Mouse (Mus musculus): ENCODE results near the gene Vmn1r142. TPM values are rescaled to one million over a fixed set of nuclear protein-coding genes. Genes with fewer than 3 reads are reported as not detected.

The Vmn1r142 gene
- polyA plus RNA-seq (2012; fragmentation: generic; extraction: Trizol), result not detected

GRCm38 (mm10) chr7:22163935-22164334 is at the start of gene Vmn1r142:
Gene Vmn1r142 (minus strand): TSS chr7:22164035.

GRCm38 (mm10) chr7:22201164-22201563 is 37.3 kb upstream of the Vmn1r142 start, which contains the start of gene Gm8653:
Gene Gm8653 (minus strand): TSS chr7:22201264.

GRCm38 (mm10) chr7:22189077-22189476 is 25.2 kb upstream of the Vmn1r142 start, which contains the start of gene Vmn1r143:
Gene Vmn1r143 (plus strand): TSS chr7:22189377.

GRCm38 (mm10) chr7:22134641-22135040 is 29.2 kb downstream of the Vmn1r142 start, which contains the start of gene Gm10666:
Gene Gm10666 (minus strand): TSS chr7:22134741.

GRCm38 (mm10) chr7:22118145-22118544 is 45.7 kb downstream of the Vmn1r142 start, which contains the start of gene Gm16451:
Gene Gm16451 (minus strand): TSS chr7:22118245.

Other genes starting within 250 kb of the Vmn1r142 start
- not detected for gene Gm5891, start 242.7 kb downstream of the Vmn1r142 start, polyA plus RNA-seq (2012; fragmentation: generic; extraction: Trizol)
- gene Vmn1r137, start 169.4 kb downstream of the Vmn1r142 start, polyA plus RNA-seq (2012; fragmentation: generic; extraction: Trizol), result not detected
- gene Vmn1r138, start 135.1 kb downstream of the Vmn1r142 start, polyA plus RNA-seq (2012; fragmentation: generic; extraction: Trizol), result not detected
- gene Gm6176, start 107.7 kb downstream of the Vmn1r142 start, polyA plus RNA-seq (2012; fragmentation: generic; extraction: Trizol), result not detected
- gene Vmn1r139, start 95.0 kb downstream of the Vmn1r142 start, polyA plus RNA-seq (2012; fragmentation: generic; extraction: Trizol), result not detected
- not detected for gene Gm16451, start 45.8 kb downstream of the Vmn1r142 start, polyA plus RNA-seq (2012; fragmentation: generic; extraction: Trizol)
- gene Gm10666, start 29.3 kb downstream of the Vmn1r142 start, polyA plus RNA-seq (2012; fragmentation: generic; extraction: Trizol), result not detected
- gene Vmn1r143, start 25.3 kb upstream of the Vmn1r142 start, polyA plus RNA-seq (2012; fragmentation: generic; extraction: Trizol), result not detected
- not detected for gene Gm8653, start 37.2 kb upstream of the Vmn1r142 start, polyA plus RNA-seq (2012; fragmentation: generic; extraction: Trizol)
- not detected for gene Gm8453, start 65.4 kb upstream of the Vmn1r142 start, polyA plus RNA-seq (2012; fragmentation: generic; extraction: Trizol)
- gene Gm4187, start 165.7 kb upstream of the Vmn1r142 start, polyA plus RNA-seq (2012; fragmentation: generic; extraction: Trizol), result not detected
- gene Gm8660, start 207.0 kb upstream of the Vmn1r142 start, polyA plus RNA-seq (2012; fragmentation: generic; extraction: Trizol), result not detected
- not detected for gene Vmn1r148, start 249.5 kb upstream of the Vmn1r142 start, polyA plus RNA-seq (2012; fragmentation: generic; extraction: Trizol)